Mouse (Mus musculus) heart, embryonic 15.5 days (tissue): ENCODE measurements at regions not wholly inside any gene's neighbourhood (a gene's known extent, or its start where the extent isn't known, plus 50 kb on each side); places are given as distances from the start of the nearest gene placed in this dataset.

Experiments
- ATAC-seq: fragments of 200-750 bp; cut with Nextera tagmentation; replicated peaks from 2 replicates; pipeline ENCODE4 v1.8.0; 2017; ENCODE audit warnings: low read depth, moderate TSS enrichment; ENCODE audit not compliant: insufficient number of reproducible peaks, insufficient read depth, low FRiP score
- H3K27ac ChIP-seq: fragments of 300-500 bp; sonication (generic); 2 replicates; pipeline ENCODE4 v1.5.1; 2015; ENCODE audit warnings: mild to moderate bottlenecking, inconsistent platforms
- H3K27me3 ChIP-seq: fragments of 300-500 bp; sonication (generic); 2 replicates; pipeline ENCODE4 v1.6.1; 2015; ENCODE audit warnings: inconsistent platforms
- H3K36me3 ChIP-seq: fragments of 300-500 bp; sonication (generic); 2 replicates; pipeline ENCODE4 v1.6.1; 2015; ENCODE audit warnings: mild to moderate bottlenecking, inconsistent platforms
- H3K4me1 ChIP-seq: fragments of 300-500 bp; sonication (generic); replicated peaks from 2 replicates; pipeline ENCODE4 v1.6.1; 2015; ENCODE audit warnings: inconsistent platforms
- H3K4me2 ChIP-seq: fragments of 300-500 bp; sonication (generic); 2 replicates; pipeline ENCODE4 v1.6.1; 2015; ENCODE audit warnings: inconsistent platforms, mild to moderate bottlenecking, moderate library complexity
- H3K4me3 ChIP-seq: fragments of 300-500 bp; sonication (generic); 2 replicates; pipeline ENCODE4 v1.5.1; 2015; ENCODE audit warnings: mild to moderate bottlenecking, inconsistent platforms
- H3K9ac ChIP-seq: fragments of 300-500 bp; sonication (generic); 2 replicates; pipeline ENCODE4 v1.6.1; 2015; ENCODE audit warnings: mild to moderate bottlenecking, inconsistent platforms
- H3K9me3 ChIP-seq: fragments of 300-500 bp; sonication (generic); replicated peaks from 2 replicates; pipeline ENCODE4 v1.6.1; 2016; ENCODE audit warnings: inconsistent platforms
- WGBS: fragments of 180-500 bp; shearing (Covaris S2); methylation state at CpG from one replicate; pipeline ENCODE4 v1.1.7; 2015; ENCODE audit warnings: mixed read lengths; 5-methylcytosine and 5-hydroxymethylcytosine counted together

DNA sequence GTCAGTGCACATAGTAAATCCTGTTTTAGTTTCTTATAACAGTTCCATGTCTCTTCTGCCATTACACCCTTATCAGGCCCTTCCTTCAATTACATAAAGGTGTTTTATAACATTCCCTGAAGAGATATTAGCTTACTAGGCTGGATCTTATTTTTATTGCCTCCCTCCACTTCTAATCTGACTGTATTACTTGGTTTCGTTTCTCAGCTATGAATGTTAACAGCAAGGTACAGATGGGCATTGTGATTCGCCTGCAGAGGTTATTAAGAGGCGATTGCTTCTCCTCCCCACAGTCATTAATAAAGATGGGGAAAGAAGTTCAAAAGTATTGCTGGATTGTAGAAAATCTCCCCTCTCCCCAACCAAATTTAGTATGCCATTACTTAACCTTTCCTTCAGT lies 66.4 kb upstream of the Frg1 start:
- Histone ChIP-seq H3K4me1 (no peaks in the 10 kb centered on the region), H3K9ac (no peak overlapping the region), H3K27ac (no peak overlapping the region), H3K4me2 (no peak overlapping the region), H3K27me3 (no peaks in the 10 kb centered on the region), H3K9me3 (no peaks in the 10 kb centered on the region), H3K36me3 (no peaks in the 10 kb centered on the region), H3K4me3 (no peak overlapping the region)
- ATAC-seq = no peak
- WGBS = 78% methylated on average over 3 of the region's 3 CpGs

DNA sequence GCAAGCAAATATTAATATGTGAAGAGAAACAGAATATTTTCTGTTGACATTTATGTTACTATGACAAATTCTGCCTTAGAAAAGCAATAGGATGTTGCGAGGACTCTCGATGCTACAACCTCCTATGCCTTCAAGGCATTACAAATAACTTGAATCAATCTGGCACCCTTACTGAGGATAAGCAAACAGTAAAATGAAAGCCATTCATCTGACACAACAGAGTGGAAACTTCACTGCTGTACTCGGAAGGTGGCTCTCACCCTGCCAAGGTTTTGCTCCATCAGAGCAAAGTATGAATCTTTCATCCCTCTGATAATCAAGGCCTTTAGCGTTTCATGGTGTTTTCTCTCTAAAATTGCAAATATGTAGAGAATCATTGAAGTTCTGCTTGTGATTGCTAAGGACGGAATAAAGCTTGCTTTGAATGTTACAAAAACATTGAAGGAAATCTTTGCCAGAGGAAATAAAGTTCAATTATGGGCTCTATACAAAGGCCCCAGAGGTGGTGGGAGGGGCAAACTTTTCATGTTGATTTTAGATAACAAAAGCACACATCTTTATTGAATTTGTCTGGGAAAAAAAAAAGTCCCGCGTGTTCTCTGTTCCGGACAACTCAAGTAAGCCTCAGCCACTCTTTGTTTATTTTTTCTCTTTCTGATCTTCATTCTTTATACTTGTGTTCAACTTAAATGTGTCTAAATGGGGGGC lies 56.3 kb upstream of the Frg1 start:
- Histone ChIP-seq H3K4me2 (no peak overlapping the region), H3K27me3 (no peaks in the 10 kb centered on the region), H3K9me3 (no peaks in the 10 kb centered on the region), H3K27ac (no peak overlapping the region), H3K4me1 (no peaks in the 10 kb centered on the region), H3K36me3 (no peaks in the 10 kb centered on the region), H3K9ac (no peak overlapping the region), H3K4me3 (no peak overlapping the region)
- WGBS = 53% methylated on average over 8 of the region's 8 CpGs
- no peak for ATAC-seq

DNA sequence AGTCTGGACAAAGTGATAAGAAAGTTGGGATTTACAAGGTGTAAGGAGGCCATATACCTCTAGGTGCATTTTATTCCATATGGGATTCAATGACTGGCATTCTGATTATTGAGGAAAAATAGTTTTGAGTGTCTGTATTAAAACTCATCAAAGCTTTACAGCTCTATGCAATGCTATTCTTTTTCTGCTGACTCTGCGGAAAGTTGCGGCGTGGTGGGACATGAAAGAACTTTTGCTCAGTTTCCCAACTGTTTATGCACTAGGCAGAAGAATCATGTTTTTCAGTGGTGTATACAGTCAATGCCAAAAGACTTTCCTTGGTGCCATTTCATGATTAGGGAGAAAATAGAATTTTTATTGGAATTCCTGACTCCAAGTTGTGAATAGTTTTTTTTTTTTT lies 55.4 kb upstream of the Frg1 start:
- no peaks in the 10 kb centered on the region for H3K27me3 ChIP-seq
- no peaks in the 10 kb centered on the region for H3K36me3 ChIP-seq
- ATAC-seq = no peak
- H3K4me1 ChIP-seq = no peaks in the 10 kb centered on the region
- WGBS = 94% methylated on average over 3 of the region's 3 CpGs
- H3K4me2 ChIP-seq = no peak overlapping the region
- no peaks in the 10 kb centered on the region for H3K9me3 ChIP-seq
- no peak overlapping the region for H3K4me3 ChIP-seq
- H3K27ac ChIP-seq = no peak overlapping the region
- H3K9ac ChIP-seq = no peak overlapping the region
